Mouse (Mus musculus) heart, embryonic 13.5 days (tissue): ENCODE measurements around the gene Rec8. TPM values are rescaled to one million over a fixed set of nuclear protein-coding genes. Genes with fewer than 3 reads are reported as not detected.

ENCODE experiments used
- ATAC-seq: fragments of 200-750 bp; cut with Nextera tagmentation; 2 replicates; pipeline ENCODE4 v1.8.0; 2017; ENCODE audit warnings: moderate TSS enrichment; ENCODE audit not compliant: insufficient number of reproducible peaks, low FRiP score, low TSS enrichment; ENCODE audit errors: extremely low read depth
- H3K27ac ChIP-seq: fragments of 300-500 bp; sonication (generic); replicated peaks from 2 replicates; pipeline ENCODE4 v1.5.1; 2015; ENCODE audit warnings: moderate library complexity, mild to moderate bottlenecking, inconsistent platforms
- H3K27me3 ChIP-seq: fragments of 300-500 bp; sonication (generic); replicated peaks from 2 replicates; pipeline ENCODE4 v1.6.1; 2015; ENCODE audit warnings: mild to moderate bottlenecking, inconsistent platforms
- H3K36me3 ChIP-seq: fragments of 300-500 bp; sonication (generic); 2 replicates; pipeline ENCODE4 v1.6.1; 2015; ENCODE audit warnings: mild to moderate bottlenecking, inconsistent platforms
- H3K4me1 ChIP-seq: fragments of 300-500 bp; sonication (generic); 2 replicates; pipeline ENCODE4 v1.6.1; 2015; ENCODE audit warnings: inconsistent platforms
- H3K4me2 ChIP-seq: fragments of 300-500 bp; sonication (generic); 2 replicates; pipeline ENCODE4 v1.6.1; 2015; ENCODE audit warnings: inconsistent platforms, mild to moderate bottlenecking, moderate library complexity
- H3K4me3 ChIP-seq: fragments of 300-500 bp; sonication (generic); 2 replicates; pipeline ENCODE4 v1.5.1; 2015; ENCODE audit warnings: moderate library complexity, mild to moderate bottlenecking, inconsistent platforms
- H3K9ac ChIP-seq: fragments of 300-500 bp; sonication (generic); 2 replicates; pipeline ENCODE4 v1.6.1; 2015; ENCODE audit warnings: inconsistent platforms, mild to moderate bottlenecking, moderate library complexity
- H3K9me3 ChIP-seq: fragments of 300-500 bp; sonication (generic); 2 replicates; pipeline ENCODE4 v1.6.1; 2016; ENCODE audit warnings: inconsistent platforms
- WGBS: fragments of 180-500 bp; shearing (Covaris S2); methylation state at CpG from one replicate; pipeline ENCODE4 v1.1.7; 2015; ENCODE audit warnings: mixed read lengths; 5-methylcytosine and 5-hydroxymethylcytosine counted together
- polyA plus RNA-seq: library from polyadenylated mRNA; unstranded; fragments of >200 nt; fragmentation: Nextera tagmentation; extraction: Ambion mirVana; gene quantifications from 2 replicates; pipeline ENCODE4 v1.2.1, GENCODE M21; 2015

The Rec8 gene
- polyA plus RNA-seq, 1 experiment from 2014 or later, result 15.1 TPM

DNA sequence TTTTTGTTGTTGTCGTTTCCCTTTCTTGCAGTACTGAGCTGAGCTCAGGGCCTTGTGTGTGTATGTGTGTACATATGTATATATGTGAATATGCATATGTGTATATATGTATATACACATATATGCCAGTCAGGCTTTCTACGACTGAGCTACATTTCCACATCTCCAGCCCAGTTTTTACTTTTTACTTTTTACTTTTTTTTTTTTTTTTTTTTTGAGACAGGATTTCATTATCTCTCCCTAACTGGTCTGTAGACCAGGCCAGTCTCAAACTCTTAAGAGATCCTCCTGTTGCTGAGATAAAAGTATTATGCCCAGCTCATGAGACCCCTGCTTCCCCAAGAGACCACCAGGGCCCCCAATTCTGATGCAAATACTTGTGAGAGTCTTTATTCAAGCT, 993 bp upstream of the Rec8 start:
- H3K36me3 ChIP-seq, result no peaks in the 10 kb centered on the region
- no peak overlapping the region for H3K9ac ChIP-seq
- WGBS, result 81% methylated on average over 2 of the region's 2 CpGs
- no peak overlapping the region for H3K4me2 ChIP-seq
- H3K4me3 ChIP-seq, result no peak overlapping the region
- H3K27me3 ChIP-seq, result no peaks in the 10 kb centered on the region
- H3K27ac ChIP-seq, result peak overlapping the region; percentile 42
- ATAC-seq, result no peak
- H3K4me1 ChIP-seq, result peaks cover 36% of the 10 kb centered on the region
- H3K9me3 ChIP-seq, result no peaks in the 10 kb centered on the region

- H3K4me3 ChIP-seq, result peak overlapping the region; percentile 46
- no peaks in the 10 kb centered on the region for H3K27me3 ChIP-seq
- peaks cover 20% of the 10 kb centered on the region for H3K4me1 ChIP-seq
- no peaks in the 10 kb centered on the region for H3K9me3 ChIP-seq
- peak overlapping the region; percentile 73 for H3K9ac ChIP-seq
- WGBS, result 28% methylated on average over 22 of the region's 22 CpGs
- no peak overlapping the region for H3K27ac ChIP-seq
- H3K4me2 ChIP-seq, result peak overlapping the region; percentile 66
- no peak for ATAC-seq
- peaks cover 8% of the 10 kb centered on the region; the same call in 1 of the 2 replicates for H3K36me3 ChIP-seq
Measured at GRCm38 (mm10) chr14:55618486-55619195, 804 bp downstream of the Rec8 start.

- WGBS, result 86% methylated on average over 27 of the region's 27 CpGs
- Histone ChIP-seq H3K27ac (no peak overlapping the region), H3K4me1 (peaks cover 6% of the 10 kb centered on the region), H3K36me3 (peaks cover 93% of the 10 kb centered on the region), H3K27me3 (no peaks in the 10 kb centered on the region), H3K4me2 (no peak overlapping the region), H3K9ac (no peak overlapping the region), H3K4me3 (no peak overlapping the region), H3K9me3 (no peaks in the 10 kb centered on the region)
- ATAC-seq, result no peak
Measured at GRCm38 (mm10) chr14:55628077-55628827, 10.4 kb downstream of the Rec8 start.

GRCm38 (mm10) chr14:55629312-55629711, 11.5 kb downstream of the Rec8 start:
- Histone ChIP-seq H3K27ac (no peak overlapping the region), H3K9me3 (no peaks in the 10 kb centered on the region), H3K27me3 (no peaks in the 10 kb centered on the region), H3K9ac (no peak overlapping the region), H3K4me3 (no peak overlapping the region), H3K36me3 (peaks cover 100% of the 10 kb centered on the region), H3K4me1 (peaks cover 10% of the 10 kb centered on the region), H3K4me2 (no peak overlapping the region)
- ATAC-seq, result no peak
- whole genome bisulfite sequencing, result 47% methylated on average over 5 of the region's 5 CpGs

- Histone ChIP-seq H3K4me1 (peaks cover 19% of the 10 kb centered on the region), H3K27ac (peak overlapping the region; percentile 70), H3K9me3 (no peaks in the 10 kb centered on the region), H3K27me3 (no peaks in the 10 kb centered on the region), H3K4me3 (peak overlapping the region; percentile 75), H3K9ac (peak overlapping the region; percentile 87), H3K4me2 (peak overlapping the region; percentile 88), H3K36me3 (peaks cover 85% of the 10 kb centered on the region)
- ATAC-seq, result no peak
- WGBS, result 5% methylated on average over 23 of the region's 23 CpGs
Measured at GRCm38 (mm10) chr14:55634874-55635522, 17.2 kb downstream of the Rec8 start.

DNA sequence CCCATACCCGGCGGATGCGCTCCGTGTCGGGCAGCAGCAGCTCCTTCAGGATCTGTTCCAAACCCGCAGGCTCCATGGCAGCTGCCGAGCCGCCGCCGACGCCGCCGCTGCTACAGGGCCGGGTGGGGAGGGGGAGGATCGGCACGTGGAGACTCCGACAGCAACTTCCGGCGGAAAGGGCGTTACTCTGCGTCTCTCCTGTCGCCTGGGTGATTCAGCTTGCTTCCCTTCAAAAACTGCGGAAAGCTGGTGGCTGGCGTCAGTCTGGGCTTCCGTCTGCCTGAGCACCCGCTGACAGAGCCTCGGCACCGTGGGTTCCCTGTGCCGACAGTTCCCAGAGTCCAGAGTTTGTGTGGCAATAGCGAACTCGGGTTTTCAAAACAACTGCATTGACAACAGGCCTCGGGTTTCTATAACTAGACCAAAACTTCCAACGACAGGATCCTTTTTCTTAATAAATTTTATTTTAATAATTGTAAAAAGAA, 17.7 kb downstream of the Rec8 start, which contains the start of gene Ipo4:
Gene Ipo4 (minus strand): TSS at position 435 of the 485 bp plus-strand sequence.
- Histone ChIP-seq H3K27me3 (no peaks in the 10 kb centered on the region), H3K9ac (peak within 1 kb of the TSS; percentile 87), H3K27ac (peak within 1 kb of the TSS; percentile 70), H3K4me2 (peak within 1 kb of the TSS; percentile 88), H3K36me3 (peaks cover 85% of the 10 kb centered on the region), H3K4me3 (peak within 1 kb of the TSS; percentile 75), H3K9me3 (no peaks in the 10 kb centered on the region), H3K4me1 (peaks cover 19% of the 10 kb centered on the region)
- 1% methylated on average over 33 of the region's 33 CpGs for WGBS
- 0 out of 2 replicates have a peak, but pooled peaks have one; percentile 56 for ATAC-seq

GRCm38 (mm10) chr14:55637795-55638194, 20.0 kb downstream of the Rec8 start, which contains the start of gene Gm49378:
Gm49378 (minus strand) TSS chr14:55637895.
- no peak within 1 kb of the TSS for H3K4me3 ChIP-seq
- ATAC-seq, result no peak
- H3K4me1 ChIP-seq, result peaks cover 31% of the 10 kb centered on the region
- 92% methylated on average over 9 of the region's 9 CpGs for WGBS
- H3K9me3 ChIP-seq, result no peaks in the 10 kb centered on the region
- no peak within 1 kb of the TSS for H3K4me2 ChIP-seq
- no peak within 1 kb of the TSS for H3K9ac ChIP-seq
- no peak within 1 kb of the TSS for H3K27ac ChIP-seq
- H3K36me3 ChIP-seq, result peaks cover 75% of the 10 kb centered on the region
- H3K27me3 ChIP-seq, result no peaks in the 10 kb centered on the region

GRCm38 (mm10) chr14:55640816-55641215, 23.0 kb downstream of the Rec8 start:
- Histone ChIP-seq H3K27me3 (no peaks in the 10 kb centered on the region), H3K4me2 (no peak overlapping the region), H3K4me3 (no peak overlapping the region), H3K4me1 (peaks cover 37% of the 10 kb centered on the region), H3K27ac (no peak overlapping the region), H3K9me3 (no peaks in the 10 kb centered on the region), H3K36me3 (peaks cover 60% of the 10 kb centered on the region), H3K9ac (no peak overlapping the region)
- 94% methylated on average over 14 of the region's 14 CpGs for WGBS
- no peak for ATAC-seq

DNA sequence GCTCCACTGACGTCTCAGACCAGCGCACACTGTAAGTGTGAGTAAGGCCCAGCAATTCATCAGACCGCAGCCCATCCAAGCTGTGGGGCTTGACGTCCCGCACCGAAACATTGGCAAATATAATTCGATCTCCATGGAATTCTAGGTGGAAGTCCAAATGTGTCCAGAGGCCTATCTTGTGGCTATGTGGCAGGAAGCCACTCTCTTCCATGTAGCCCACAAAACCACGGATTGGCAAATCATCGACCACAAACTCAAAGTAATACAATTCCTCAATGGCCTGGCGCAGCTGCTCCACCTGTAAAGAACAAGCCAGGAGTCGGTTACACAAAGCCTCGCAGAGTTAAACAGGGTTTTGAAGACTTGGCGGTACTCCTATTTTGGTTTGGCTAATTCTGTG, 23.5 kb downstream of the Rec8 start:
- H3K27ac ChIP-seq, result no peak overlapping the region
- ATAC-seq, result no peak
- WGBS, result 90% methylated on average over 13 of the region's 13 CpGs
- no peak overlapping the region for H3K4me3 ChIP-seq
- no peak overlapping the region for H3K4me2 ChIP-seq
- H3K4me1 ChIP-seq, result peaks cover 33% of the 10 kb centered on the region
- H3K9ac ChIP-seq, result no peak overlapping the region
- H3K9me3 ChIP-seq, result no peaks in the 10 kb centered on the region
- H3K27me3 ChIP-seq, result no peaks in the 10 kb centered on the region
- H3K36me3 ChIP-seq, result peaks cover 61% of the 10 kb centered on the region

- peak overlapping the region; percentile 99 for H3K9ac ChIP-seq
- 18% methylated on average over 8 of the region's 8 CpGs for WGBS
- peak overlapping the region; percentile 96 for H3K27ac ChIP-seq
- H3K36me3 ChIP-seq, result peaks cover 56% of the 10 kb centered on the region
- peak overlapping the region; percentile 85 for H3K4me3 ChIP-seq
- peaks cover 31% of the 10 kb centered on the region for H3K4me1 ChIP-seq
- ATAC-seq, result no peak
- no peaks in the 10 kb centered on the region for H3K9me3 ChIP-seq
- no peaks in the 10 kb centered on the region for H3K27me3 ChIP-seq
- peak overlapping the region; percentile 94 for H3K4me2 ChIP-seq
Measured at GRCm38 (mm10) chr14:55642679-55643059, 24.8 kb downstream of the Rec8 start.
